Mouse (Mus musculus): ENCODE results near the gene Serf2.

GRCm38 (mm10) chr2:121423166-121423565, 25.8 kb upstream of the Serf2 start:
- TF ChIP-seq ZNF384 (IDR thresholded peaks at IDR 0.05; ENCODE audit: low read depth, low read length) = no peak
- TF ChIP-seq CHD2 (IDR thresholded peaks at IDR 0.05; ENCODE audit: low read depth, low read length) = no peak
- no peak for TF ChIP-seq HCFC1 (IDR thresholded peaks at IDR 0.05; ENCODE audit: borderline replicate concordance, insufficient read depth, low read length)
